Mouse (Mus musculus): Measurements from ENCODE around the gene Chil1.

- TF ChIP-seq POLR2AphosphoS2 (IDR thresholded peaks at IDR 0.05; ENCODE audit: insufficient read length, low read depth), result no peak
- no peak for TF ChIP-seq POLR2A (IDR thresholded peaks at IDR 0.05; ENCODE audit: insufficient read length, low read depth)
- no peak for TF ChIP-seq MYOG (IDR thresholded peaks at IDR 0.05; ENCODE audit: control insufficient read depth in 1 of 3, insufficient read depth in 1 of 3, insufficient read length in 2 of 3, low read depth in 2 of 3)
- TF ChIP-seq CEBPB (IDR thresholded peaks at IDR 0.05; ENCODE audit: insufficient read depth, poor library complexity, severe bottlenecking), result no peak
Measured at GRCm38 (mm10) chr1:134154655-134155054, 27.3 kb upstream of the Chil1 start.

Data from myocyte (in vitro differentiated cells).